Mouse (Mus musculus) natural killer cell, adult 2 months (primary cell): Measurements from ENCODE around the gene Nxpe5.

Experiments
- DNase-seq, 2 experiments: peaks; one replicate each; pipeline ENCODE4 v3.0.0; 2022; ENCODE audit warnings: low spot score in 2 of 2

Nxpe5 gene

GRCm38 (mm10) chr5:138253061-138253460, 27.4 kb downstream of the Nxpe5 start:
- DNase-seq: no peak

DNA sequence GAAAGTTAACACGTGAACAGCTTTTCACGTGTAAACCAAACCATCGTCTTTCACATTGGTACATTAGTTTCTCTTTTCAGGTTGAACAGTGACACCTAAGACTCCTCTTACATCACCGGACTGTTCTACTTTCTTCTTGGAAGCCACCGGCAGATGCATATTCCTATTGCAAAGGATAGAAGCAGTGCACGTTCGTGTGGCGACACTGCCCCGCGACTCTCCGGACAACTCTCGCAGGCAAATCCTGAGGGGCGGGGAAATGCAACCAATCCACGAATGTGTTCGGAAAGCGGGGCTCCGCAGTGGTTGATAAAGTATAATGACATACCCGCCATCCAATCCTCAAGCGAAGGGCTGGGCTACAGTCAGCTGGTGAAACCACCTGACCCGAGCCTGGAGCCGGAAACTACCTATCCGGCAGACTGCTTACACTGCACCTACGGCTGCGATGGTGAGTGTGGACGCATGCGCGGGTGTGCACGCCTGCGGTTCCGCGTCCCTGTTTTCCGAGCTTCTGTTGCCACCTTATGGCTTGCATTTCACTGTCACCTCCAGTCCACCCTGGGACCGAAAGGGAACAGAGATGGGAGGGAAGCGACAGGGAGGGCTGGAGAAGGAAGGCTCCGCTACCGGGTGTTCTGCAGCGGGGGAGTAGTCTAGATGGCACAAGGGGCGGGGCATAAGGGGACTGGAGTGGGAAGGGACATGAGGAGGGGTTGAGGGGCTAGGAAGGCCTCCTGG, 29.8 kb downstream of the Nxpe5 start, which contains the start of gene Lamtor4:
TSS of gene Lamtor4 (plus strand) at position 130 of the 741 bp plus-strand sequence.
- DNase-seq: peak; percentile 92 to 93

- no peak for DNase-seq
Observed at GRCm38 (mm10) chr5:138256094-138256467, 30.4 kb downstream of the Nxpe5 start.

DNA sequence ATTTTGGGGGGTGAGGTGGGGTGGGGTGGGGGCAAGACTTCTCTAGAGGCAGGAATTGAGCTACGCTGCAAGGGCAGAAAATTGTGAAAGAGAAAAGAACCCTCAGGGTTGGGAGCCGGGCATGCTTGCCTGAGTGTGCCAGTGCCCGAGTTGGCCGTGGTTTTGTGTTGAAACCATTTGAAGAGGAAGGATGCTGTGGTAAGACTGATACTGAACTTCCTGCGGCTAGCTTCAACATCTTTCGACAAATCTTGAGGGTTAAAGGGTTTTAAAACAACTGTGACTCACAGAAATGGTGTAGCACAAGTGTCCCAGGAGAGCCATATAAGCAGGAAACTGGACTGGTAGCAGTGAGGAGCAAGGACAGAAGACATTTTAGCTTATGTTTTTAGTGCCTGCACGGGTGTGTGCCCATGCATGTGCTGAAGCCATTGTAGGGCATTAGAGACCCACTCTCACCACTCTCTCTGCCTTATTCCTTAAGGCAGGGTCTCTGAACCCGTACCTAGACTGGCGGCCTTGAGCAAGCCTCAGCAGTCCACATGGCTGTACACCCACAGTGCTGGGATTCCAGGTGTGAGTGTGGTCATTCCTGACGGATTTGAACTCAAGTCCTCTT, 31.4 kb downstream of the Nxpe5 start:
- peak; percentile 60 to 63 for DNase-seq

DNA sequence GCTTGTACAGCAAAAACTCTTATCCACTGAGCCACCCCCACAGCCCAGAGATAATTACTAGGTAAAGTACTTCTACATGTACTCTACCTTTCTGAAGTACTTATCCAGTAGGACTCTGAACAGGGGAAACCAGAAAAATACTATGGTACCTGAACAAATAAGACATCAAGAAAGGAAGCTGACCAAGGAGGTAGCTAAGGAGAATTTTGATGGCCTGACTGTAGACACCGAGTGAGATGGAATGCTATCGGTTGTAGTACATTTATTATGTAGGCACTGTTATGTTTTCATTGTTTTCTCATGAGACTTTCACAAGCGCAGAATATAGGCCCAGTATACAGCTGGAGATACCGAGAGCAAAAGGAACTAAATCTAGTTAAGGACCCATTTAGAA, 31.9 kb downstream of the Nxpe5 start:
- no peak for DNase-seq

DNA sequence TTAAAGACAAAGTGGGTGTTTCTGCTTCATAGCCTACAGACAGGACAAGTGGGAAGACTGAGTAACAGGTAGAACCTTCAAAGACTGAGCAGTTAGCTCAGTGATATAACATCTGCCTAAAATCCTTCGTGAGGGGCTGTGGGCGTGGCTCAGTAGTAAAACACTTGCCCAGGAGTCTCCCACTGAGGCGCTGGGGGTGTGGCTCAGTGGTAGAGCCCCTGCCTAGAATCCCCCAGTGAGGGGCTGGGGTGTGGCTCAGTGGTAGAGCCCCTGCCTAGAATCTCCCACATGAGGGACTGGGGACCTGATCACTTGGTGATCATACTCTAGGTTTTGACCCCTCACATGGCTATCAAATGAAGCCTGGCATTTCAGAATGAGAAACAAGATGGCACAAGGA, 32.4 kb downstream of the Nxpe5 start:
- DNase-seq: no peak

DNA sequence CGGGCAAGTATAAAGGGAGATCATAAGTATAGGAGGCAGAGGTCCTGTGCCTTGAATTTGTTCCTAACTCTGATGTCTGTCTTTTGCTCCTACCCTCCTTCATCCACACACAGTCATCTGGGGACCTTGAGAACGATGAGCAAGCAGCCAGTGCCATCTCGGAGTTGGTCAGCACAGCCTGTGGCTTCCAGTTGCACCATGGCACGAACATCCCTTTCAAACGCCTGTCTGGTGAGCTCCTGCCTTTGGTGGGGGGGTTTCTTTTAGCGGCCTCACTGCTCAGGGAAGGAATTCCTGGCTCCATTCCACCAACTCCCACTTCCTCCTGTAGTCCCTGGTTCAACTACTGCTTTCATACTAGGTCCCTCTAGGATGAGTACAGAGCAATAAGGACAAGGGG, 32.8 kb downstream of the Nxpe5 start:
- DNase-seq: no peak

- DNase-seq: no peak
Observed at GRCm38 (mm10) chr5:138258993-138259392, 33.3 kb downstream of the Nxpe5 start.

DNA sequence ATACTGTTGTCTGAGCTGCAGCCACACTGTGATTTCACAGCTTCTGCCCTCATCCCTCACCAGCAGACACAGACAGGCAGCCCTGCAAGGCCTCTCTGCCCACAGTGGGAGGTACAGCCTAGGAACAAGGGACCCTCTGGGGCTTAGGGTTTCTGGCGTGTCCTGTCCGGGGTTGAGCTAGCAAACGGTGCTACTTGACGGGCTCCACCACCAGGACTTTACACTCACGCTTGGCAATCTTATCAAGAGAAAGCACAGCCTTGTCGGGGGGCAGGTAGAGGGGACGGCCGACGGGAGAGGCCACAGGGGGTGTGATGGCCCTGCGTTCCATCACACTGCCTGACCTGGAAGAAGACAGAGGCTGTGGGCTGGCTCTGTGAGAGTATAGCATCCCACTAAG, 34.4 kb downstream of the Nxpe5 start:
- no peak for DNase-seq

DNA sequence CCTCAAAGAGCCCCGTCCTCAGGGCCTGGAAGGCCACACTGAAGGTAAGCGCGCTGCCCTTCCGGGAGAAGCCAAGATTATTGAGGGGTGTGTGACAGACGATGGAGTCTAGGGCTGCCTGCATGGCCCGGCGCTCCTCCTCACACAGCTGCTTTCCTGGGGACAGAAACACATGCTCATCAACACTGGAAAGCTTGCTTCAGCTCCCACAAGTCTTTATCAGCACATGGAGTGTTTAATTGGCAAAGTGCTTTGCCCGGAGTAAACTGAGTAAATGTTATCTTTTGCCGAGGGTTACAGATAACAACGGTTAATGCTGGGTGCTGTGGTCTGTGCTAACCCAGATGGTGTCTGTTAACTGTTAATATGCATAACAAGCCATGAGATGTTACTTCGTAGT, 35.1 kb downstream of the Nxpe5 start:
- DNase-seq: no peak

- DNase-seq: no peak
Observed at GRCm38 (mm10) chr5:138262001-138262400, 36.3 kb downstream of the Nxpe5 start.

DNA sequence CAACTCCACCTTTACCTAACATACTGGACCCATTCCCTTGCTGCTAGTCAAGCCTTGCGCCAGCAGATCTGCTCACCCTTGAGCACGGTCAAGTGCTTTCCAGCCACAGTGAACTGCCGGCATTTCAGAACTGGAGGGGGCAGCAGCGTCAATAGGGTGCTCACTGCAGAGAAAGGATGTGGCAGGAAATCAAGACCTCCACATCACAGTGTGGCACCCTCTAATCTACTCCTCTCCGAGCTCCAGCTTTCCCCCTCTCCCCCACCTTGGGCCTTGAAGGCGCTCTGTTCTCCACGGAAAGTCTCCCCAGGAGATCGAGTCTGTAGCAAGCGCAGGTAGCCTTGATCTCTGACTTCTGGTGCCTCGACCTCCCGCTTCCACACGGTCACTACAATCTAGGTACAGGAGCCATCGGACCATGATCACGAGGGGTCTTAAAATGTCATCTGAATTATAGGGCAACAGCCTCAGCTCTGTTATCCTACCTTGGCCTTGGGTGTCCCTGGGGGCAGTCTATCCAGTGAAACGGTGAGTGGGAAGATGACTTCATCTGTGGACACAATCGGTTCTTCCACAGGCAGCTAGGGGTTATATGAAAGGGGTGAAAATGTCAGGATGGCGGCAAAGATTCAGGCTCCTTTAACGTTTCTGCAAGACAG, 37.0 kb downstream of the Nxpe5 start:
- DNase-seq: no peak

- DNase-seq: peak; percentile 86 to 89
Observed at GRCm38 (mm10) chr5:138263260-138264206, 37.8 kb downstream of the Nxpe5 start, which contains the start of gene BC037034. Gene BC037034 (minus strand): TSS chr5:138264033.

DNA sequence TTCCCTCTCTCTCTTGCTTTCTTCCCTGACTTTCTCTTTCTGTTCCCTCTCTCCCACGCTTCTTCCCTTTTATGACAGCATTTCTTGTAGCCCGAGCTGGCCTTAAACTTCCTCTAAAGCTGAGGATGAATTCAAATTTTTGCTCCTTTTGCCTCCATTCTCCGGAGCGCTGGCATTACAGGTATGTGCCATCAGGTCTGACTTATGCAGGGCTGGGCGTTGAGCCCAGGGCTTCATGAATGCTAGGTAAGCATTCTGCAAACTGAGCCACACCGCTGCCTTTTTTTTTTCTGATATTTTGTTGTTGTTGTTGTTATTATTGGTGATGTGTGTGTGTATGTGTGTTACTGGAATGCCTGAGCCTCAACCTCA, 38.5 kb downstream of the Nxpe5 start:
- DNase-seq: no peak

- DNase-seq: no peak
Observed at GRCm38 (mm10) chr5:138265712-138266111, 40.0 kb downstream of the Nxpe5 start.

DNA sequence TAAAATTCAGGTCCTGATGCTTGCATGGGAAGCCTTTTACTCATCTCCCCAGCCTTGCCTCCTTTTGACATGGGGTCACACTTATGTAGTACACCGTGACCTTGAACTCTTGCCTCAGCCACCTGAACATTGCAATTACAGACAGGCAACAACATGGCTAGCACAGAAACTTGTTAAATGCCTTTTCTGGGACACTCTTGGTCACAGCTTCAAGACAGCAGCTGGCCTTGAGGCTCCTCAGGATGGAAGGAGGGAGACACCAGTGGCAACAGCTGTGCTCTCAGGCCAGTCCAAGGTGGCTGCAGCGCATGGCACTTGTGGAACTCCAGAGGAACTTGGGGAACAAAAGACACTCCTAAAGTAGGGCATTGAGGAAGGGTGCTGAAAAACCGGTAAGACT, 41.4 kb downstream of the Nxpe5 start:
- no peak for DNase-seq

DNA sequence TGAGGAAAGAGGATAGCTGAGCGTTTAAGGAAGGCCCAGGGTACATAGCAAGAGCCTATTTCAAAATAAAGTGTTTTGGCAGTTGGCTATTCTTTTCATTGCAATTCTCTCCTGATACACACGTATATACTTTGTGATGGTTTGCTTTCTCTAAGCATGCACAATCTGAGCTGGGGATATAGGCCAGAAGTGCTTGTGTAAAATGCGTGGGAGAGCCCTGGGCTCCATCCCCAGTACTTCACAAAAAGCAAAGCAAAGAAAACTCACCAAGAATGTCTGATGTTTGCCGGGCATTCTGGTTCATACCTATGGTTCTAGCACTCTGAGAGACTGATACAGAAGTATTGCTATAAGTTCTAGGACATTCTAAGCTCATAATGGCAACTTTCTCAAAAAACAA, 43.3 kb downstream of the Nxpe5 start:
- DNase-seq: no peak

- DNase-seq: no peak
Observed at GRCm38 (mm10) chr5:138271232-138271631, 45.5 kb downstream of the Nxpe5 start.

GRCm38 (mm10) chr5:138272409-138272923, 46.8 kb downstream of the Nxpe5 start, which contains the start of gene Gal3st4:
Gene Gal3st4 (minus strand): TSS chr5:138272840.
- no peak for DNase-seq

- no peak for DNase-seq
Observed at GRCm38 (mm10) chr5:138274186-138274585, 48.5 kb downstream of the Nxpe5 start.

- DNase-seq: no peak
Observed at GRCm38 (mm10) chr5:138275216-138276050, 49.7 kb downstream of the Nxpe5 start.
